Mouse (Mus musculus) ES-E14 (cell line): ENCODE measurements around the gene Hras. TPM values are rescaled to one million over a fixed set of nuclear protein-coding genes. Genes with fewer than 3 reads are reported as not detected.

ENCODE experiments used
- DNase-seq: peaks from one replicate; pipeline ENCODE4 v3.0.0-alpha.2; 2013; ENCODE audit warnings: low read depth, low spot score
- H3K27ac ChIP-seq: 2 replicates; pipeline ENCODE4 v1.5.1; 2012; ENCODE audit warnings: low read depth, mild to moderate bottlenecking, low read length, moderate library complexity, mixed read lengths; ENCODE audit not compliant: poor library complexity, insufficient read depth, severe bottlenecking
- H3K36me3 ChIP-seq: 2 replicates; pipeline ENCODE4 v1.6.1; 2012; ENCODE audit warnings: mild to moderate bottlenecking, low read length, moderate library complexity, mixed read lengths; ENCODE audit not compliant: control insufficient read depth, poor library complexity, insufficient read depth, severe bottlenecking
- H3K4me1 ChIP-seq, 2 experiments: fragments of 150-350 bp in 1 of 2; sonication (generic) in 1 of 2; 2 replicates each; pipeline ENCODE4 v1.6.1; 2012; ENCODE audit warnings: low read length in 2 of 2, mild to moderate bottlenecking in 1 of 2, mixed read lengths in 1 of 2; ENCODE audit not compliant: control insufficient read depth in 2 of 2, insufficient read depth in 2 of 2, poor library complexity in 1 of 2
- H3K4me3 ChIP-seq, 2 experiments: fragments of 150-350 bp in 1 of 2; sonication (generic) in 1 of 2; 2 replicates each; pipeline ENCODE4 v1.5.1; 2012; ENCODE audit warnings: low read length in 2 of 2, low read depth in 1 of 2, mild to moderate bottlenecking in 1 of 2, mixed read lengths in 1 of 2; ENCODE audit not compliant: insufficient read depth in 1 of 2, poor library complexity in 1 of 2, severe bottlenecking in 1 of 2
- H3K9ac ChIP-seq: 2 replicates; pipeline ENCODE4 v1.6.1; 2012; ENCODE audit warnings: low read depth, mild to moderate bottlenecking, low read length, mixed read lengths; ENCODE audit not compliant: poor library complexity, insufficient read depth, severe bottlenecking
- H3K9me3 ChIP-seq: fragments of 150-350 bp; sonication (generic); 2 replicates; pipeline ENCODE4 v1.6.1; 2012; ENCODE audit warnings: low read depth, mild to moderate bottlenecking, low read length; ENCODE audit not compliant: control insufficient read depth, insufficient read depth
- CHD2 ChIP-seq: IDR thresholded peaks from 2 replicates; pipeline ENCODE4 v1.6.1; 2014; ENCODE audit warnings: mild to moderate bottlenecking, low read depth, low read length, inconsistent platforms
- HCFC1 ChIP-seq: IDR thresholded peaks from 2 replicates; pipeline ENCODE4 v1.6.1; 2012; ENCODE audit warnings: low read length, inconsistent platforms, borderline replicate concordance; ENCODE audit not compliant: insufficient read depth
- MAFK ChIP-seq: IDR thresholded peaks from 2 replicates; pipeline ENCODE4 v1.6.1; 2014; ENCODE audit warnings: mild to moderate bottlenecking, low read depth, low read length, inconsistent platforms; ENCODE audit not compliant: insufficient read depth
- ZC3H11A ChIP-seq: IDR thresholded peaks from 2 replicates; pipeline ENCODE4 v1.6.1; 2012; ENCODE audit warnings: low read depth, mild to moderate bottlenecking, inconsistent platforms, low read length, borderline replicate concordance
- ZNF384 ChIP-seq: IDR thresholded peaks from 2 replicates; pipeline ENCODE4 v1.6.1; 2012; ENCODE audit warnings: low read depth, low read length, inconsistent platforms
- in situ Hi-C, 2 experiments: fragments of 600-800 bp; cut with MboI; formaldehyde crosslinking; loops; one replicate each; pipeline ENCODE4 v1.15.1; 2025; ENCODE audit warnings: low sequenced_read_pairs in 2 of 2, inconsistent platforms in 1 of 2; ENCODE audit not compliant: unreplicated experiment in 2 of 2
- total RNA-seq: library from RNA; depleted of rRNA; stranded (reverse); fragments of 300-350 nt; gene quantifications from 2 replicates; pipeline ENCODE4 v1.2.3, GENCODE M21; 2012

The Hras gene
- total RNA-seq, 1 experiment: 130 TPM

DNA sequence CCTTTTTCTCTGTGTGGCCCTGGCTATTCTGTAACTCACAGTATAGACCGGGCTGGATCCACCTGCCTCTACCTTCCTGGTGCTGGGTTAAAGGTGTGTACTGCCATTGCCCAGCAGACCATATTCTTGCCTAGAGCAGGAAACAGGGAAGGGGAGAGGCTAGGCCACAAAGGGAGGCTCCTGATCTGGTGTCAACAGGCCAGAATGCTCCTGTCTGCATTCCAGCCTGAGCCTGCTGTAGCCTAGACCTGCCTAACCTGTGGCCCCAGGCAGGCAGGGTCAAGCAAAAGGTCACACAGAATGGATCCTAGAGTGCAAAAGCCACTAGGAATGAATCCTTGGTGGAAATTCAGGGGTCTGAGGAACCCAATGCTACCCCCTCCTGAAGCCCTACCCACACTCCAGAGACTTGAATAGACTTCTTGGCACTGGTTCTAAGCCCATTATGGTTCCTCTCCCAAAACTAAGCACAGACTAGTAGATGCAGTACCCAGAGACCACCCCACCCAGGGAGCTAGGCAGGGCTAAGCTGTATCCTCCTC lies 25.8 kb upstream of the Hras start:
- no peak for DNase-seq
- in situ Hi-C loops: no loop called here
- H3K9ac ChIP-seq: no peak overlapping the region
- H3K4me3 ChIP-seq: no peak overlapping the region
- H3K9me3 ChIP-seq: no peaks in the 10 kb centered on the region
- peaks cover 0 to 32% of the 10 kb centered on the region in 2 experiments; a peak in 3 of 4 replicates for H3K4me1 ChIP-seq
- H3K27ac ChIP-seq: no peak overlapping the region
- TF ChIP-seq MAFK (no peak), ZNF384 (no peak), ZC3H11A (no peak), CHD2 (no peak), HCFC1 (no peak)
- peaks cover 18% of the 10 kb centered on the region for H3K36me3 ChIP-seq

GRCm38 (mm10) chr7:141218557-141219133 lies 24.8 kb upstream of the Hras start:
- in situ Hi-C loops: no loop called here
- no peak overlapping the region for H3K27ac ChIP-seq
- peaks cover 3 to 37% of the 10 kb centered on the region in 2 experiments; a peak in 3 of 4 replicates for H3K4me1 ChIP-seq
- peaks cover 18% of the 10 kb centered on the region for H3K36me3 ChIP-seq
- DNase-seq: no peak
- H3K9ac ChIP-seq: no peak overlapping the region
- no peaks in the 10 kb centered on the region for H3K9me3 ChIP-seq
- no peak overlapping the region for H3K4me3 ChIP-seq
- no peak for TF ChIP-seq HCFC1

DNA sequence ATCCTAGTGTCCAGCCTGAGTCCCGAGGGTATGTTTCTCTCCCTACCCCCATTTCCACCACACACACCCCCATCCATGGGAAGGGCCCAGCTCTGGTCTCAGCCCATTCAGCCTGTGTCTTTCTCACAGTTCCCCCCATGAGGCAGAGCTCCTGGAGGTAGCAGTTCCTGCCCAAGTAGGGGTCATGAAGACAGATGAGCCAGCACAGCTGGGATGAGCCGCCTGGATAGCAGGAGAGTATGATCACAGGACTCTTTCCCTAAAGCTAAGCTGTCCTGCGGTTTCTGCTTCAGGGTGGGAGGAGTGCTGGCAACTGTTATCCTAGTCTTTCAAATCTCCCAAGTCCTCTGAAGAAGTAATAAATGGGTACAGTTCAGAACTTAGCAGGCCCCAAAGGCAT lies 24.3 kb upstream of the Hras start:
- Histone ChIP-seq H3K9me3 (no peaks in the 10 kb centered on the region), H3K36me3 (peaks cover 18% of the 10 kb centered on the region), H3K27ac (no peak overlapping the region), H3K9ac (no peak overlapping the region), H3K4me1 (peaks cover 3 to 42% of the 10 kb centered on the region in 2 experiments; a peak in 3 of 4 replicates), H3K4me3 (no peak overlapping the region)
- TF ChIP-seq CHD2 (no peak), HCFC1 (no peak), MAFK (no peak), ZC3H11A (no peak), ZNF384 (no peak)
- DNase-seq: no peak
- in situ Hi-C loops: no loop called here

GRCm38 (mm10) chr7:141217343-141218013 lies 23.7 kb upstream of the Hras start:
- Histone ChIP-seq H3K4me3 (no peak overlapping the region), H3K36me3 (peaks cover 18% of the 10 kb centered on the region), H3K27ac (no peak overlapping the region), H3K4me1 (peaks cover 3 to 43% of the 10 kb centered on the region in 2 experiments; a peak in 3 of 4 replicates), H3K9me3 (no peaks in the 10 kb centered on the region), H3K9ac (no peak overlapping the region)
- in situ Hi-C loops: no loop called here
- no peak for DNase-seq
- TF ChIP-seq ZNF384: no peak
- no peak for TF ChIP-seq CHD2
- TF ChIP-seq HCFC1: no peak
- no peak for TF ChIP-seq MAFK
- TF ChIP-seq ZC3H11A: no peak
